Mouse (Mus musculus): ENCODE data around the gene Efna2. TPM values are rescaled to one million over a fixed set of nuclear protein-coding genes. Genes with fewer than 3 reads are reported as not detected.

Efna2 gene
- total RNA-seq, 2 experiments from 2014 or later: 0.26 to 0.54 TPM

- peak; percentile 93 for DNase-seq
These were observed 11.1 kb upstream of the Efna2 start for GRCm38 (mm10) chr10:80168038-80168661.

- DNase-seq: no peak
These were observed 10.2 kb upstream of the Efna2 start for GRCm38 (mm10) chr10:80169070-80169469.

DNA sequence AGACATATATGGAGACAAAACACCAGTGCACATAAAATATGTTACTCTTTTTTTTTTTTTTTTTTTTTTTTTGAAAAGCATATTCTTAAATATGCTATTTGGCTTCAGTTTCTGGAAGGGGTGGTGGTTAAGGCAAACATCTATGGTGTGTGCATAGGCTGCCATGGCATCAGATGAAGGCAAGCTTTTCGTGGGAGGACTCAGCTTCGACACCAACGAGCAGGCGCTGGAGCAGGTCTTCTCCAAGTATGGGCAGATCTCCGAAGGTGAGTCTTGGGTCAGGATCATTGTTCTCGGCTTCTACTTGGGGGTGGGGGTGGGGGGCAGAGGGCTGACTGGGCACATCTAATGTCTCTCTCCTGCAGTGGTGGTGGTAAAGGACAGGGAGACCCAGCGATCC is 9.6 kb upstream of the Efna2 start:
- no peak for DNase-seq

DNA sequence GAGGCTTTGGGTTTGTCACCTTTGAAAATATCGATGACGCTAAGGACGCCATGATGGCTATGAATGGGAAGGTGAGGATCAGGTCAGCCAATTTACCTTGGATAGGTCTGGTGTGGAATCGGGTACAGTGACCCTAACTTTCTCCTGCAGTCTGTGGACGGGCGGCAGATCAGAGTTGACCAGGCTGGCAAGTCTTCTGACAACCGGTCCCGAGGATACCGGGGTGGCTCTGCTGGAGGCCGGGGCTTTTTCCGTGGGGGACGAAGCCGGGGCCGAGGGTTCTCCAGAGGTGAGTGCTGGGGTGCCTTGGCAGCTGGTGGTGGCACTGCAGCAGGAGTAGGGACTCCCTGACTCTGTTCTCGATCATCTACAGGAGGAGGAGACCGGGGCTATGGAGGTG is 9.2 kb upstream of the Efna2 start:
- no peak for DNase-seq

DNA sequence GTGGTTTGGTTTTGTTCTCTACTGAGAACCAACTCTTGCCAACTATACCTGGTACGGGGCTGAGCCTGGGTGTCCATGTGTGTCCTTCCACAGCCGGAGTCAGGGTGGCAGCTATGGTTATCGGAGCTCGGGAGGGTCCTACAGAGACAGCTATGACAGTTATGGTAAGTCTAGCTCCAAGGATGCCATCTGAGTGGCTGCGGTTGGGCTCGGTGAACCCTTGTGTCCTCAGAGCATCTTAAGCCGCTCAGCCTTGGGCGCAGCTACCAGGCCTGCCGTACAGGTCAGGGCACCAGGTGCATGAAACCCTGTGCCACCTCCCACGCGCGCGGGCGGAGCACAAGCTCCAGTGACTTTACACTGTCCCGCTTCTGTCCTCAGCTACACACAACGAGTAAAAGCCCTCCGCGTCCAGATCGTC is 8.7 kb upstream of the Efna2 start:
- DNase-seq: no peak

- DNase-seq: no peak
These were observed 8.0 kb upstream of the Efna2 start for GRCm38 (mm10) chr10:80171252-80171651.

DNA sequence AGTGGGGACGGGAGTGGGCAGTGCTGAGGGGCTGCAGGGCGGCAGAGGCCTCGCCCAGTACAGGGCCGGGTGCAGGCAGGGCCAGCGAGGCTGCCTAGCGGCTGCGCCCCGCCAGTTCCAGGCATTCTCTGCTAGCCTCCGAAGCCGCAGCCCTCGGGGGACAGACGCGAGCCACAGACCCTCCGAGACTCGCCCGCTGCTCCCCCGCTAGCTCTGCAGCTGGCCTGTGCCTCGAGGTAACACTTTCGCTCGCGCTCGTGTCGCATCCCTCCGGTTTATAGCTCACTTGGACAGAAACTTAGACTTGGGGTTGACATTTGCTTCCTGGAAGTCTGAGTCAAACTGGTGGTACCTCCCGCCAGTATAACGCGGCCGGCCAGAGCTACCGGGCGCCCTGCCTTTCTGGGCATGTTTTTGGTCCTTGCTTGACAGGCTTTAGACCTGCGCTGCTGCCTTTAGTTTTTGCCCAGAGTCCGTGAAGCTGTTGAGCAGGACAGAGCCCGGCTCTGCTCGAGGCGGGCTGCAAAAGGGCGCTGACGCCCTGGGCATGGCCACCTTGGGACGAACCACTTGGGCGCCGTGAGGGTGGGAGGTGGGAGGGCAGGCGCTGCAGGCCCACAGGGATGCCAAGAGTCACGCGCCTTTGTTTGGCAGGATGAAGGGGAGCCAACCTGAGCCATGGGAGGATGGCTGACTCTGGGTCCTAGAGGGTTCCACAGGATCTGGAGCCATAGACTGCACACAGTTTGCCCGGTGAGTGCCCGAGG is 7.3 kb upstream of the Efna2 start:
- no peak for DNase-seq

DNA sequence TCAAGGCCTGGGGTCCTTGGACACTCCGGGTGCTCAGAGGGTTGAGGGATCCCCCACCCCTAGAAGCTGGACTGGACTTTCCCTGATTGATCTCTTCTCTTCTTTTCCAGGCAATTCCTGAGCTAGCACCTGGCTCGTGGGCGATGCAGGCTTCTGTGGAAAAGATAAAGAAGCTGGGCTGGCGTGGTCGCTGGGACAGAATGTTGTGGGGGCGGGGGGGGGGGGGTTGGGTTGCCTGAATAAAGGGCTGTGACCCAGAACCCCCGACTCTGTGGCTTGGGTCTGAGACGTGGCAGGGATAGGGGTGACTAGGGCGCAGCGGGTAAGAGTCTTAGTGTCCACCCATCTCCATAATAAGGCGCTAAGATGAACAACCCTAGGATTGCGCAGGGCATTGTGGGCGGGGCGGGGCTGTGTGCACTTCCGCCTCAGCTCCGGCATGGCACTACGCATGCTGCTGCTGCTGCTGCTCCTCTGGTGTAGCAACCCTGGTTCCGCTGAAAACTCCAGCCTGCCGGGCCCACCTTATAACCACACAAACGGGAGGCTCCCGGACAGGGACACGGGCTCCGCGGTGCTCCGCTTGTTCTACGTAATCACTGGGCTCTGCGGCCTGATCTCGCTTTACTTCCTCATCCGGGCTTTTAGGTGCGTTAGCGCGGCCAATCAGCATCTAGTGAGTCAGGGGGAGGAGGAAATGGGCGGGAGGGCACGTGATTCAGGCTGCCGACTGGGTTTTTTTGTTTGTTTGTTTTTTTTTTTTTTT is 6.6 kb upstream of the Efna2 start, which contains the start of gene 1600002K03Rik:
1600002K03Rik (plus strand) TSS at position 418 of the 766 bp plus-strand sequence.
- DNase-seq: peak; percentile 86

DNA sequence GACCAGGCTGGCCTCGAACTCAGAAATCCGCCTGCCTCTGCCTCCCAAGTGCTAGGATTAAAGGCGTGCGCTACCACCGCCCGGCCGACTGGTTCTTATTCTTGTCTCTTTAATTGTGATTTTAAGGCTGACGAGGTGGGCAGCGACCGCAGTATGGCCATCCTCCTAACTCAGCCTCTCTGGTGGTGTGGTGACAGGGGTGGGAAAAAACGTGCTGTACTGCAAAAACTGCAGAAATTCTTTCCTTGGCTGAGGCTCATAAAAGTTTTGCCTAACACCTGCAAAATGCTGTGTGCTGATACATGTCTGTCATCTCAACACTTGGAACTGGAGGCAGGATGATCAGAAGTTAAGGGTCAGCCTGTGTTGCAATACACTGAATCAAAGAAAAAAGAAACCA is 5.9 kb upstream of the Efna2 start:
- no peak for DNase-seq

DNA sequence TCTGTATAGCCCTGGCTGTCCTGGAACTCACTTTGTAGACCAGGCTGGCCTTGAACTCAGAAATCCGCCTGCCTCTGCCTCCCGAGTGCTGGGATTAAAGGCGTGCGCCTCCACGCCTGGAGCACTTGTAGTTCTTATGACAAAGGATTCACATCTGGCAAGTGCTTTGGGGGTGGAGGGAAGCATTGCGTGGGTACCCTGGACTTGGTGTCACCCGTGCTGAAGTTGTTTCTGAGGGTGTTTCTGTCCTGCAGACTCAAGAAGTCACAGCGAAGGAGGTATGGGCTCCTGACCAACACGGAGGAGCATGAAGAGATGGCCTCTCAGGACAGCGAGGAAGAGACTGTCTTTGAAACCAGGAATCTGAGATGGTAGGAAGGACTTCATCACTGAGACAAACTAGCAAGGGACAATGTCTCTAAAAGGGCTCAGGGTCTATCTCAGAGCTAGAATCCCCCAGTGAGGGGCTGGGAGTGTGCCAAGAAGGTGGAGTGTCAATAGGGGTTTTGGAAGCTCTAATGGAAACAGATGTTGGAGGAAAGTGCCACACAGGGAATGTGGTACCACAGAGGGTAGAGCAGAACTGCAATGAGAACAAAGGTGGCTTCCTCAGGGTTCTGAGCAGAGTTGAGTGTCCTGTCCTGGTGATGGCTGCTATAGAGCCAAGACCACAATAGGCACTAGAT is 5.2 kb upstream of the Efna2 start:
- DNase-seq: no peak

- no peak for DNase-seq
These were observed 4.6 kb upstream of the Efna2 start for GRCm38 (mm10) chr10:80174705-80175104.

GRCm38 (mm10) chr10:80175536-80176269 is 3.6 kb upstream of the Efna2 start:
- DNase-seq: no peak

DNA sequence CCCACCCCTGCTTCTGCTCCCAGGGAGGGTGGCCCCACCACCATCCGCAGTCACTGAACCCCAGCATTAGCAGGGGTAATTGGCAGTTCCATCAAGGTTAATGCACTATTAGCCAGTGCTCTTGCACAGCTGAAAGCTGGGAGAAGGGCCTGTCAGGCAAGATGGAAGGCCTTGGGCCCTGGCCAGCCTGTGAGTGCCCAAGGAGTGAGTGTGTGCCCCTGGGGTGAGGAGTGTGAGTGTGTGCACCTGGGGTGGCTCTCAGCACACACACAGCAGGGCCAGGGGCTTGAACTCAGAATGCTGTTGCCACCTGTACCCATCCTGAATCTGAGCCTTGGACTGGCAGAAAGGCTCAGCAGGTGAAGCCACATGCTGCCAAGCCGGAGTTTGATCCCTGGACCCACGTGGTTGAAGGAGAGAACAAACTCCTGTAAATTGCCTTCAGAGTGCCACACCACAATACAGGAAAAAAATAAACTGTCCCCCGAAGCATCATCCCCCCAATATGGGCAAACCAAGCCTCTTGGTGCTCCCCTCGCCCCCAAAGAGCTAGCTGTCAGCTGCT is 2.9 kb upstream of the Efna2 start:
- no peak for DNase-seq

GRCm38 (mm10) chr10:80177441-80178279 is 1.6 kb upstream of the Efna2 start:
- DNase-seq: no peak

GRCm38 (mm10) chr10:80180288-80180687 is 1.0 kb downstream of the Efna2 start:
- DNase-seq: no peak

GRCm38 (mm10) chr10:80180823-80181222 is 1.5 kb downstream of the Efna2 start:
- DNase-seq: no peak

GRCm38 (mm10) chr10:80182547-80182946 is 3.3 kb downstream of the Efna2 start:
- DNase-seq: no peak

DNA sequence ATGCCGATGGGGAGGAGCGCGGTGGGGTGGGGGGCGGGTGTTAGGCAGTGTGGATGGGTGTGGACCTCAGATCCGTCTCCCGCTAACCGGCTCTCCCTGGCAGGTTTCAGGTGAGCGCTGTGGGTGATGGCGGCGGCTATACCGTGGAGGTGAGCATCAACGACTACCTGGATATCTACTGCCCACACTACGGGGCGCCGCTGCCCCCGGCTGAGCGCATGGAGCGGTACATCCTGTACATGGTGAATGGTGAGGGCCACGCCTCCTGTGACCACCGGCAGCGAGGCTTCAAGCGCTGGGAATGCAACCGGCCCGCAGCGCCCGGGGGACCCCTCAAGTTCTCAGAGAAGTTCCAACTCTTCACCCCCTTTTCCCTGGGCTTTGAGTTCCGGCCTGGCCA is 7.4 kb downstream of the Efna2 start:
- DNase-seq: no peak

GRCm38 (mm10) chr10:80187739-80188138 is 8.5 kb downstream of the Efna2 start:
- DNase-seq: no peak

- DNase-seq: no peak
These were observed 9.3 kb downstream of the Efna2 start for GRCm38 (mm10) chr10:80188453-80189024.
